Mouse (Mus musculus) liver, postnatal 0 days (tissue): ENCODE results near the gene Gm4792.

Experiments
- CTCF ChIP-seq: sonication (generic); IDR thresholded peaks from 2 replicates; pipeline ENCODE4 v1.5.1; 2016; ENCODE audit warnings: antibody characterized with exemption, low read depth
- EP300 ChIP-seq: IDR thresholded peaks from 2 replicates; pipeline ENCODE4 v1.6.1; 2016; ENCODE audit warnings: antibody characterized with exemption, low read depth, mild to moderate bottlenecking

DNA sequence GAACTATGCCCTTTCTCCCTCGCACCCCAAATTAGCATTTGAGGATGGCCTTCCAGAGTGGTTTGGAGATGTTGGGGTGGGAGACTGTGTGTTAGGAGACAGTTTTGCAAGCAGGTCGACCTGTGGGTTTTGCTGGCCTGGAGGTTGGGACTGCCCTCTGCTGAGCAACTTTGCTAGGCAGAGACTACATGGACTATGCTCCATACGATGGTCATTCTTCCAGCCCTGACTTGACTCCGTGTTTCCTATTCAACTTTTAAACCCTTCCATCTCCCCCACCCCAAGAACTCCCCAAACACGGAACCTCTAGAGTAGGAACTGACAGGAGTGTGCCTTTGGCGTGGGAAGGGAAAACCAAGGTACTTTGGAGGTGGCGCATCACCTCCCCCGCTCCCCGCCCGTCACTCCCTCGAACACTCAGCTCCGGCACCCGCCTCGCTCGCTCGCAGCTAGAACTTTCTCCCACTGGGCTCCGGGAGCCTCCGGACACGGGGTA is 13.1 kb upstream of the Gm4792 start, which contains the start of gene Tmcc3:
- TF ChIP-seq CTCF: 0 out of 2 replicates have a peak, but pooled peaks have one; percentile 11
- no peak for TF ChIP-seq EP300
